Mouse (Mus musculus): ENCODE data around the gene Pde7b. TPM values are rescaled to one million over a fixed set of nuclear protein-coding genes. Genes with fewer than 3 reads are reported as not detected.
A peak's percentile ranks its signal among the peaks of the same experiment; 100 is the strongest.

Gene Pde7b
- polyA plus RNA-seq, 1 experiment, result 9.5 TPM

GRCm38 (mm10) chr10:20379071-20379735 lies 345.7 kb downstream of the Pde7b start:
- H3K27ac ChIP-seq (ENCODE audit: insufficient read depth, low read depth, low read length), result no peak overlapping the region
- no peaks in the 10 kb centered on the region for H3K4me1 ChIP-seq (ENCODE audit: control insufficient read depth, insufficient read depth, low read length)
- whole genome bisulfite sequencing, result 82% methylated on average over 9 of the region's 9 CpGs
- TF ChIP-seq CTCF (conservative IDR thresholded peaks at IDR 0.05; ENCODE audit: insufficient read depth, insufficient read length, low read depth, low read length), result no peak
- no peak for TF ChIP-seq POLR2A (IDR thresholded peaks at IDR 0.05; ENCODE audit: low read depth, low read length)
- H3K27me3 ChIP-seq (replicated peaks; ENCODE audit: control insufficient read depth, insufficient read depth, low read length), result no peaks in the 10 kb centered on the region; the same call in 1 of the 2 replicates
- H3K4me3 ChIP-seq (ENCODE audit: insufficient read depth, low read depth, low read length), result no peak overlapping the region
- DNase-seq, result no peak
- no peaks in the 10 kb centered on the region for H3K36me3 ChIP-seq (ENCODE audit: control insufficient read depth, insufficient read depth, low read length)

- Histone ChIP-seq H3K4me1 (ENCODE audit: control insufficient read depth, insufficient read depth, low read length) (no peaks in the 10 kb centered on the region), H3K4me3 (ENCODE audit: insufficient read depth, low read depth, low read length) (no peak overlapping the region), H3K27me3 (replicated peaks; ENCODE audit: control insufficient read depth, insufficient read depth, low read length) (no peaks in the 10 kb centered on the region), H3K36me3 (ENCODE audit: control insufficient read depth, insufficient read depth, low read length) (no peaks in the 10 kb centered on the region), H3K27ac (ENCODE audit: insufficient read depth, low read depth, low read length) (no peak overlapping the region)
- 89% methylated on average over 9 of the region's 9 CpGs for WGBS
- no peak for TF ChIP-seq CTCF (conservative IDR thresholded peaks at IDR 0.05; ENCODE audit: insufficient read depth, insufficient read length, low read depth, low read length)
- TF ChIP-seq POLR2A (IDR thresholded peaks at IDR 0.05; ENCODE audit: low read depth, low read length), result no peak
- DNase-seq, result no peak
These were observed 347.3 kb downstream of the Pde7b start for GRCm38 (mm10) chr10:20377621-20378020.

GRCm38 (mm10) chr10:20372046-20372445 lies 352.8 kb downstream of the Pde7b start:
- H3K27ac ChIP-seq (ENCODE audit: insufficient read depth, low read depth, low read length), result no peak overlapping the region
- no peak for DNase-seq
- no peak overlapping the region for H3K4me3 ChIP-seq (ENCODE audit: insufficient read depth, low read depth, low read length)
- WGBS, result 98% methylated on average over 5 of the region's 5 CpGs
- TF ChIP-seq POLR2A (IDR thresholded peaks at IDR 0.05; ENCODE audit: low read depth, low read length) (no peak), CTCF (conservative IDR thresholded peaks at IDR 0.05; ENCODE audit: insufficient read depth, insufficient read length, low read depth, low read length) (peak; percentile 16; the same call in 1 of the 2 replicates)
- H3K4me1 ChIP-seq (ENCODE audit: control insufficient read depth, insufficient read depth, low read length), result no peaks in the 10 kb centered on the region
- no peaks in the 10 kb centered on the region for H3K36me3 ChIP-seq (ENCODE audit: control insufficient read depth, insufficient read depth, low read length)
- H3K27me3 ChIP-seq (replicated peaks; ENCODE audit: control insufficient read depth, insufficient read depth, low read length), result no peaks in the 10 kb centered on the region

GRCm38 (mm10) chr10:20362450-20363118 lies 362.3 kb downstream of the Pde7b start:
- 86% methylated on average over 4 of the region's 4 CpGs for WGBS
- H3K36me3 ChIP-seq (ENCODE audit: control insufficient read depth, insufficient read depth, low read length), result no peaks in the 10 kb centered on the region
- DNase-seq, result no peak
- TF ChIP-seq CTCF (conservative IDR thresholded peaks at IDR 0.05; ENCODE audit: insufficient read depth, insufficient read length, low read depth, low read length), result no peak
- TF ChIP-seq POLR2A (IDR thresholded peaks at IDR 0.05; ENCODE audit: low read depth, low read length), result no peak
- H3K27me3 ChIP-seq (replicated peaks; ENCODE audit: control insufficient read depth, insufficient read depth, low read length), result no peaks in the 10 kb centered on the region
- H3K27ac ChIP-seq (ENCODE audit: insufficient read depth, low read depth, low read length), result no peak overlapping the region
- H3K4me3 ChIP-seq (ENCODE audit: insufficient read depth, low read depth, low read length), result no peak overlapping the region
- no peaks in the 10 kb centered on the region for H3K4me1 ChIP-seq (ENCODE audit: control insufficient read depth, insufficient read depth, low read length)

- TF ChIP-seq POLR2A (IDR thresholded peaks at IDR 0.05; ENCODE audit: low read depth, low read length), result no peak
- TF ChIP-seq CTCF (conservative IDR thresholded peaks at IDR 0.05; ENCODE audit: insufficient read depth, insufficient read length, low read depth, low read length), result peak; percentile 67
- Histone ChIP-seq H3K36me3 (ENCODE audit: control insufficient read depth, insufficient read depth, low read length) (no peaks in the 10 kb centered on the region), H3K27ac (ENCODE audit: insufficient read depth, low read depth, low read length) (no peak overlapping the region), H3K27me3 (replicated peaks; ENCODE audit: control insufficient read depth, insufficient read depth, low read length) (no peaks in the 10 kb centered on the region), H3K4me3 (ENCODE audit: insufficient read depth, low read depth, low read length) (no peak overlapping the region), H3K4me1 (ENCODE audit: control insufficient read depth, insufficient read depth, low read length) (no peaks in the 10 kb centered on the region)
- peak; percentile 34 for DNase-seq
- WGBS, result 63% methylated on average over 10 of the region's 10 CpGs
These were observed 363.1 kb downstream of the Pde7b start for GRCm38 (mm10) chr10:20361542-20362449.

- H3K36me3 ChIP-seq (ENCODE audit: control insufficient read depth, insufficient read depth, low read length), result peaks cover 3% of the 10 kb centered on the region
- H3K4me3 ChIP-seq (ENCODE audit: insufficient read depth, low read depth, low read length), result no peak overlapping the region
- no peak for DNase-seq
- no peak for TF ChIP-seq POLR2A (IDR thresholded peaks at IDR 0.05; ENCODE audit: low read depth, low read length)
- no peak for TF ChIP-seq CTCF (conservative IDR thresholded peaks at IDR 0.05; ENCODE audit: insufficient read depth, insufficient read length, low read depth, low read length)
- peaks cover 2% of the 10 kb centered on the region; the same call in 1 of the 2 replicates for H3K4me1 ChIP-seq (ENCODE audit: control insufficient read depth, insufficient read depth, low read length)
- no peaks in the 10 kb centered on the region for H3K27me3 ChIP-seq (replicated peaks; ENCODE audit: control insufficient read depth, insufficient read depth, low read length)
- H3K27ac ChIP-seq (ENCODE audit: insufficient read depth, low read depth, low read length), result no peak overlapping the region
- 86% methylated on average over 2 of the region's 2 CpGs for WGBS
These were observed 376.0 kb downstream of the Pde7b start for GRCm38 (mm10) chr10:20348894-20349293.

Other genes starting within 250 kb of the Pde7b start
- 4.1 and 4.5 TPM in 2 replicates for gene Ahi1, start 227.5 kb upstream of the Pde7b start, polyA plus RNA-seq (2012; rRNA removed)